Mouse (Mus musculus) olfactory bulb, adult 2 months (tissue): ENCODE measurements around the gene Fbln7. TPM values are rescaled to one million over a fixed set of nuclear protein-coding genes. Genes with fewer than 3 reads are reported as not detected.

ENCODE experiments used
- H3K27ac ChIP-seq: fragments of 200-500 bp; 2 replicates; pipeline ENCODE4 v1.5.1; 2012; ENCODE audit warnings: low read depth, low read length; ENCODE audit not compliant: insufficient read depth
- H3K4me1 ChIP-seq: fragments of 200-500 bp; 2 replicates; pipeline ENCODE4 v1.6.1; 2012; ENCODE audit warnings: low read length; ENCODE audit not compliant: control insufficient read depth, insufficient read depth
- H3K4me3 ChIP-seq: fragments of 200-500 bp; 2 replicates; pipeline ENCODE4 v1.5.1; 2012; ENCODE audit warnings: mild to moderate bottlenecking, low read depth, low read length, moderate library complexity; ENCODE audit not compliant: insufficient read depth
- CTCF ChIP-seq: fragments of 200-500 bp; IDR thresholded peaks from 2 replicates; pipeline ENCODE4 v1.5.1; 2012; ENCODE audit warnings: low read depth, mild to moderate bottlenecking, low read length, moderate library complexity; ENCODE audit not compliant: insufficient read depth
- POLR2A ChIP-seq: fragments of 200-500 bp; IDR thresholded peaks from 2 replicates; pipeline ENCODE4 v1.6.1; 2012; ENCODE audit warnings: mild to moderate bottlenecking, low read depth, low read length, moderate library complexity; ENCODE audit not compliant: insufficient read depth
- WGBS: fragments of 180-500 bp; shearing (Covaris S2); methylation state at CpG from one replicate; pipeline ENCODE4 v1.1.7; 2018; 5-methylcytosine and 5-hydroxymethylcytosine counted together
- polyA plus RNA-seq: library from polyadenylated mRNA; stranded (reverse); fragments of >200 nt; gene quantifications from 2 replicates; pipeline ENCODE4 v1.2.4, GENCODE M21; 2012; ENCODE audit warnings: low replicate concordance; ENCODE audit not compliant: missing spikeins, insufficient read depth, insufficient read length

Fbln7 gene
- polyA plus RNA-seq, 1 experiment = not detected

DNA sequence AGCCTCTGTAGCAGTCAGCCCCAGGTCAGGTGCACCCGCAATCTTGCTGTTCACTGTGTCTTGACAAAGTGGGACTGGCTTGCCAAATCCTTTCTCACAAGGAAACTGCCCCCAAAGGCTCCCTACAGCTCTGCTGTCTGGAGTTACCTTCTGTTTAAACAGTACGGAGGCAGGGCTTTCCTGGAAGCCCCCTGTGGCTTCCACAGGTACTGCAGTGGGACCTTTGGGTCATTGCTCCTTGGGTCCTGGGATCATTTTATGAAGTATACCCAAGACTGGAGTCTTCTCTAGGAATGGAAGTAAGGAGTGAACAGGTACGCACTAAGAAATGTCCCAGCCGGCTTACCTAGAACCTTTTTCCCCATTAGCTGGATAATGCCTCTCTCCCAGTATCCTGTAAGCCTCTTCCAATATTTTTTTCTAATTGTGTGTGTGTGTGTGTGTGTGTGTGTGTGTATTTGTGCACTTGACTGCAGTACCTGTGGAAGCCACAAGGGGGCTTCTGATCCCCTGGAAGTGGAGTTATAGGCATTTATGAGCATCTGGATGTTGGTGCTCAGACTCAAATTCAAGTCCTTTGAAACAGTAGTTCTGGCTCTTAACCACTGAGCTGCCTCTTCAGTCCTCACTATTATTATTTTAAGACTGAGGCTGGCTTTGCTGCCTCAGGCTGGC is 28.0 kb downstream of the Fbln7 start:
- TF ChIP-seq CTCF (no peak), POLR2A (no peak)

GRCm38 (mm10) chr2:128892180-128892721 is 29.5 kb downstream of the Fbln7 start:
- WGBS = 3% methylated on average over 37 of the region's 37 CpGs
- Histone ChIP-seq H3K27ac (no peak overlapping the region), H3K4me1 (peaks cover 4% of the 10 kb centered on the region), H3K4me3 (peak overlapping the region; percentile 16)
- TF ChIP-seq CTCF (no peak), POLR2A (no peak)

More for the DNA sequence above, 28.0 kb downstream of the Fbln7 start:
- H3K27ac ChIP-seq = no peak overlapping the region
- peaks cover 4% of the 10 kb centered on the region for H3K4me1 ChIP-seq
- WGBS = 88% methylated on average over 4 of the region's 4 CpGs
- no peak overlapping the region for H3K4me3 ChIP-seq

- no peaks in the 10 kb centered on the region for H3K4me1 ChIP-seq
- H3K4me3 ChIP-seq = no peak overlapping the region
- TF ChIP-seq CTCF = no peak
- no peak for TF ChIP-seq POLR2A
- no peak overlapping the region for H3K27ac ChIP-seq
- WGBS = 92% methylated on average over 6 of the region's 6 CpGs
Measured at GRCm38 (mm10) chr2:128902843-128903242, 40.1 kb downstream of the Fbln7 start.

GRCm38 (mm10) chr2:128903661-128904060 is 40.9 kb downstream of the Fbln7 start:
- H3K4me1 ChIP-seq = no peaks in the 10 kb centered on the region
- TF ChIP-seq CTCF (no peak), POLR2A (no peak)
- H3K4me3 ChIP-seq = no peak overlapping the region
- no peak overlapping the region for H3K27ac ChIP-seq
- WGBS = 86% methylated on average over 3 of the region's 3 CpGs

GRCm38 (mm10) chr2:128914978-128915377 is 52.2 kb downstream of the Fbln7 start:
- TF ChIP-seq CTCF (no peak), POLR2A (no peak)
- WGBS = 94% methylated on average over 4 of the region's 4 CpGs

DNA sequence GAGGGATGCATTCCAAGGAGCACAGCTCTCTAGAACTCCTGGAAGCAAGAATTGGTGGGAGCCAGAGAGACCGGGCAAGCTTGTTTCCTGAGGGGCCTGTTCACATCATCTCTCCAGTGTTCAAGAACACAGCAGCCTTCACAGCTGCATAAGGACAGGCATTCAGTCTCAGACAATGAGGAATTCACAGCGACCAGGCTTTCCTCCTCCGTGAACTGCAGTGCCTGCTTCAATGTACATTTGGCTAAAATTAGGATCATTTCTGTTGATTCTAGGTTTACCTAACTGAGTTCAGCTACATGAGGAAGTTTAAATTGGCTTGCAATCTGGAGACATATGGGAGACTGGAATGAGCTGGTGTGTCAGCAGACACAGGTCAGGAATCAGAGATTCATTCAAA is 53.7 kb downstream of the Fbln7 start:
- 60% methylated on average over 3 of the region's 3 CpGs for WGBS
- TF ChIP-seq POLR2A (no peak), CTCF (no peak)
- no peaks in the 10 kb centered on the region for H3K4me1 ChIP-seq
- H3K4me3 ChIP-seq = no peak overlapping the region
- H3K27ac ChIP-seq = no peak overlapping the region

More at GRCm38 (mm10) chr2:128914978-128915377, 52.2 kb downstream of the Fbln7 start:
- Histone ChIP-seq H3K4me1 (no peaks in the 10 kb centered on the region), H3K4me3 (no peak overlapping the region), H3K27ac (no peak overlapping the region)

- Histone ChIP-seq H3K27ac (no peak overlapping the region), H3K4me1 (no peaks in the 10 kb centered on the region), H3K4me3 (no peak overlapping the region)
- TF ChIP-seq CTCF = no peak
- TF ChIP-seq POLR2A = no peak
- WGBS = 93% methylated on average over 4 of the region's 4 CpGs
Measured at GRCm38 (mm10) chr2:128924799-128925198, 62.0 kb downstream of the Fbln7 start.

GRCm38 (mm10) chr2:128928446-128928845 is 65.7 kb downstream of the Fbln7 start:
- Histone ChIP-seq H3K4me1 (no peaks in the 10 kb centered on the region), H3K27ac (no peak overlapping the region), H3K4me3 (no peak overlapping the region)
- WGBS = 82% methylated on average over 3 of the region's 3 CpGs
- TF ChIP-seq CTCF = no peak
- no peak for TF ChIP-seq POLR2A

DNA sequence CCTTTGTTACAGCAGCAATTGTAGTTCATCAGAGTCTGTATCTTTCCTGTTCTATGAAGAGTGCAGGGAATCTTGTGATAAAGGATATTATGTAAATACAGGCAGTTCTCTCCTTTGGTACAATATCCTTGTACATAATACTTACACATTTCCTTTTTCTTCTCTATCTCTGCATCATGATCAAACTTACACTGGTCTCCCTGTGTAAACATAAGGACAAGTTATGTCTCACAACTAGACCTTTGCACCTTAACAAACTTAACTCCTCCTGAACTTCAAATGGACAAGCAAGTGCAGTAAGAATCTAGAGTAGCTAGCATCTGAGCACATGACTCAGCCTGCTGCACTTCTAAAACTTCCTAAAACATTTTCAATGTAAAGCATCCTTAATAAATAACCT is 67.9 kb downstream of the Fbln7 start:
- Histone ChIP-seq H3K4me3 (no peak overlapping the region), H3K27ac (no peak overlapping the region), H3K4me1 (no peaks in the 10 kb centered on the region)

DNA sequence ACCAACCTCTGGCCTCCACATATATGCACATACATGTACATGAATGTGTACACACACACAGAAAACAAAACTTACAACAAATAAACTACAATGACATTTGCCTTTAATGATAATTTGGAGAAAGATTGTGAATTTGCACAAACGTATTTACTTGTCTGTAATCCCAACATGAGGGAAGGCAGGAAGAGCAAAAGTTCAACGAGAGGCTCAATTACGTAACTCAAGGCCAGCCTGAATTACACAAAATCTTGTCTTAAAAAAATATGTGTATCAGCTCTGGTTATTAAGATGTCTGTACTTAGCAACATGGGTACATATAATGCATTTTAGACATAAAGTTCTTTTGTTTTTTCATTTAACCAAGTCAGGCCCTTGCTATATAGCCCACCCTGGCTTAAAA is 73.5 kb downstream of the Fbln7 start:
- 95% methylated on average over 3 of the region's 3 CpGs for WGBS
- no peak for TF ChIP-seq POLR2A
- Histone ChIP-seq H3K27ac (no peak overlapping the region), H3K4me3 (no peak overlapping the region), H3K4me1 (no peaks in the 10 kb centered on the region)

More for the DNA sequence above, 67.9 kb downstream of the Fbln7 start:
- TF ChIP-seq POLR2A = no peak
- no peak for TF ChIP-seq CTCF
